Mouse (Mus musculus) intestine, embryonic 14.5 days (tissue): ENCODE measurements around the gene Pla2g10. TPM values are rescaled to one million over a fixed set of nuclear protein-coding genes. Genes with fewer than 3 reads are reported as not detected.
A peak's percentile ranks its signal among the peaks of the same experiment; 100 is the strongest.

Experiments used
- ATAC-seq: fragments of 200-750 bp; cut with Nextera tagmentation; replicated peaks from 2 replicates; pipeline ENCODE4 v1.8.0; 2017; ENCODE audit warnings: low read depth, moderate number of reproducible peaks, moderate TSS enrichment, moderate library complexity; ENCODE audit not compliant: low FRiP score, low TSS enrichment
- DNase-seq: peaks from one replicate; pipeline ENCODE4 v3.0.0-alpha.2; 2018; ENCODE audit warnings: low spot score
- H3K27ac ChIP-seq: fragments of 300-500 bp; sonication (generic); 2 replicates; pipeline ENCODE4 v1.5.1; 2014; ENCODE audit warnings: low read depth, mild to moderate bottlenecking, control low read depth
- H3K27me3 ChIP-seq: fragments of 300-500 bp; sonication (generic); replicated peaks from 2 replicates; pipeline ENCODE4 v1.6.1; 2014; ENCODE audit warnings: low read length, control low read depth; ENCODE audit not compliant: control insufficient read depth, insufficient read depth
- H3K36me3 ChIP-seq: fragments of 300-500 bp; sonication (generic); 2 replicates; pipeline ENCODE4 v1.6.1; 2014; ENCODE audit warnings: low read length, control low read depth; ENCODE audit not compliant: control insufficient read depth, insufficient read depth
- H3K4me1 ChIP-seq: fragments of 300-500 bp; sonication (generic); replicated peaks from 2 replicates; pipeline ENCODE4 v1.6.1; 2014; ENCODE audit warnings: low read length, control low read depth, mixed read lengths; ENCODE audit not compliant: control insufficient read depth, insufficient read depth
- H3K4me2 ChIP-seq: fragments of 300-500 bp; sonication (generic); 2 replicates; pipeline ENCODE4 v1.6.1; 2014; ENCODE audit warnings: low read length
- H3K4me3 ChIP-seq: fragments of 300-500 bp; sonication (generic); 2 replicates; pipeline ENCODE4 v1.5.1; 2014; ENCODE audit warnings: low read depth, low read length, control low read depth, mixed read lengths
- H3K9ac ChIP-seq: fragments of 300-500 bp; sonication (generic); 2 replicates; pipeline ENCODE4 v1.6.1; 2014; ENCODE audit warnings: mild to moderate bottlenecking, low read length
- H3K9me3 ChIP-seq: fragments of 300-500 bp; sonication (generic); 2 replicates; pipeline ENCODE4 v1.6.1; 2016; ENCODE audit warnings: low read length, control low read depth; ENCODE audit not compliant: control insufficient read depth
- WGBS: fragments of 180-500 bp; shearing (Covaris S2); extraction: QIAGEN DNeasy Blood & Tissue Kit; methylation state at CpG from one replicate; pipeline ENCODE4 v1.1.7; 2014; 5-methylcytosine and 5-hydroxymethylcytosine counted together
- polyA plus RNA-seq: library from polyadenylated mRNA; unstranded; fragments of >200 nt; fragmentation: Nextera tagmentation; extraction: Ambion mirVana; gene quantifications from 2 replicates; pipeline ENCODE4 v1.2.1, GENCODE M21; 2014

The Pla2g10 gene
- polyA plus RNA-seq, 1 experiment from 2014 or later = 0.31 TPM

DNA sequence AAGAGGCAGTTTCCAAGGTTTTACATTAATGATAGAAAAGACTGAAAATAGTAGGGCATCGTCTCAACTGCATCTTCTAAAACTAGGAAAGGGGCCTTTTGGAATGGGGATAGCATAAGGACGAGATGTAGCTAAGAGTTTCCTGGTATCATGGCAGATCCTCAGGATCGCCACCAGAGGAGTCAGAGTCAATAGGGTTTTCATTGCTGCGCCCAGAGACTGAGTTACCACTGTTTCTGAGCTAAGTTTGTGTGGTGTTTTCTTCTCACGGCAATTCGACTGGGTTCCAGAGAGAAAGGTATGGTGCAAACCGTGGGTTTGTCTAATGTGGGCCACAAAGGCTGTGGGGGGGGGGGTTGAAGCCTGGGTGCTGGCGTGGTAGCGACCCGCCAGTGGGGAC lies 26.1 kb downstream of the Pla2g10 start:
- Histone ChIP-seq H3K36me3 (peaks cover 31% of the 10 kb centered on the region), H3K9ac (no peak overlapping the region)
- WGBS = 96% methylated on average over 10 of the region's 10 CpGs

DNA sequence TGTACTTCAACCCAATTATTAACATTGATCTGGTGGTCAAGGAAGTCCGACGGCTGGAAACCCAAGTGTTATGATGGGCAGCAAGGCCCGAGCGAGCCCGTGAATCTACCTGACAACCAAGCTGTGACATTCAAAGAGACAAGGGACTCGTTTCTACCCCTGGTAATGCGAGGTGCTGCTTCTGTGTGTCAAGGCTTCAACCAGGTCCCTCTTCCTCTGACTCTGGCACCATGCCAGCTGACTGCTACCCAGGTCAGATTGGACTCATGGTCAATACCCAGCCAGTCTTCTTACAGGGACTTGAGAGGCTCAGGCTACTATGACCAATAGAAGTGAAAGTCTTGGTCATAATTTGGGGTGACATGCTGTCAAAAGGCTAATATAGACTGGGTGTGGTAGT lies 28.6 kb downstream of the Pla2g10 start:
- Histone ChIP-seq H3K27me3 (no peaks in the 10 kb centered on the region), H3K36me3 (peaks cover 56% of the 10 kb centered on the region), H3K4me1 (no peaks in the 10 kb centered on the region), H3K9me3 (no peaks in the 10 kb centered on the region), H3K27ac (no peak overlapping the region), H3K9ac (no peak overlapping the region), H3K4me3 (no peak overlapping the region), H3K4me2 (no peak overlapping the region)
- WGBS = 93% methylated on average over 7 of the region's 7 CpGs
- ATAC-seq (no peak), DNase-seq (no peak)

More for the DNA sequence above, 26.1 kb downstream of the Pla2g10 start:
- DNase-seq (no peak), ATAC-seq (no peak)
- Histone ChIP-seq H3K27me3 (no peaks in the 10 kb centered on the region), H3K27ac (no peak overlapping the region), H3K9me3 (no peaks in the 10 kb centered on the region), H3K4me1 (no peaks in the 10 kb centered on the region), H3K4me2 (no peak overlapping the region), H3K4me3 (no peak overlapping the region)

DNA sequence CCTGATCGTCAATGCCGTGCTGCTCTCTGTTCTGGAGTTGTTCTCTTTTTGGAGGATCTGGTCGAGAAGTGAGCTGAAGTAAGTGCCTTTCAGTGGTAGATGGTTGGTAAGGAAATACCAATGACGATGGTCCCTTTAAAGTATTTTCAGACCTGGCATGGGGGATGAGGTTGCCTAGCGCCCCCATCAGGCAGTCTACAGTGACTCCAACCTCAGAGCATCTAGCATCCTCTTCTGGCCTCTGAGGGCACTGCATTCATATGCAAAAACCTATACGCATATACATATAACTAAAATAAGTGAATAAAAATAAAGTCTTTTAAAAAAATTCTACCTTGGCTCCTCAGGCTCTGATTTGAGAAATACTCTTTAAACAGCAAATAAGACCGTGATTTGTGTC lies 31.8 kb downstream of the Pla2g10 start:
- no peaks in the 10 kb centered on the region for H3K9me3 ChIP-seq
- no peak overlapping the region for H3K9ac ChIP-seq
- DNase-seq = no peak
- peaks cover 78% of the 10 kb centered on the region for H3K36me3 ChIP-seq
- no peaks in the 10 kb centered on the region for H3K27me3 ChIP-seq
- no peak overlapping the region for H3K27ac ChIP-seq
- H3K4me1 ChIP-seq = no peaks in the 10 kb centered on the region
- no peak for ATAC-seq
- no peak overlapping the region for H3K4me3 ChIP-seq
- WGBS = 91% methylated on average over 7 of the region's 7 CpGs
- no peak overlapping the region for H3K4me2 ChIP-seq

DNA sequence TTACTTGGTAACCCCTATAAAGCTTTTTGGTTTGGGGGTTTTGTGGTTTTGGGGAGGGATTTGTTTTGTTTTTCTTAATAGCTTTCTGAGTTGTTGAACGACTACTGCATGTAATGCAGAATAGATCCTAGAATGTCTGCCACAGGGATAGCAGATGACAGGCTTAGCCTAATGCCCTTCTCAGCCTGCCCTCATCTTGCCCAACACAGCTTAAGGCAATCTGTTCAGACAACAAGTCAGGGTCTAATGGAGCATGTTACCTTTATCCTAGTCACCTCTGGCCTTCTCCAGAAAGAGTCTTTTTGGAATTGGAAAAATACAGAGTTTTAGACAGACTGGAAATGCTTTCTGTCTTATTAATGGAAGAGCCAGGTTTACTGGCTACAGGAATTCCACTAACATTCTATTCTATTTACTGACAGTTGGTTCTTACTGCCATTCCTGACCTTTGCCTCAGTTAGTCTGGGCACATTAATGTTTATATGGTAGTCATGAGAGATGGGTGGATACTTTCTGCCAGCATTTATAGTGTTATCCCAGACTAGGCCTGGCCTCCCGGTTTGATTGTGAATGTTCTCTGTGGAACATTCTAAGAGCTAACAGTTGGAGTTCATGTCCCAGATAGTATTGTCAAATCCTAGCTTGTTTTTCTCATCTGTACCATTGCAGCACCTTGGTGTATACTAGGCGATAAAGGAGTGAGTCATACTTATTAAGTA lies 52.0 kb downstream of the Pla2g10 start:
- 83% methylated on average over 3 of the region's 3 CpGs for WGBS
- H3K27me3 ChIP-seq = no peaks in the 10 kb centered on the region
- H3K4me2 ChIP-seq = no peak overlapping the region
- no peak overlapping the region for H3K9ac ChIP-seq
- no peaks in the 10 kb centered on the region for H3K4me1 ChIP-seq
- H3K27ac ChIP-seq = no peak overlapping the region
- DNase-seq (no peak), ATAC-seq (no peak)
- peaks cover 31% of the 10 kb centered on the region for H3K36me3 ChIP-seq
- no peaks in the 10 kb centered on the region for H3K9me3 ChIP-seq
- H3K4me3 ChIP-seq = no peak overlapping the region

DNA sequence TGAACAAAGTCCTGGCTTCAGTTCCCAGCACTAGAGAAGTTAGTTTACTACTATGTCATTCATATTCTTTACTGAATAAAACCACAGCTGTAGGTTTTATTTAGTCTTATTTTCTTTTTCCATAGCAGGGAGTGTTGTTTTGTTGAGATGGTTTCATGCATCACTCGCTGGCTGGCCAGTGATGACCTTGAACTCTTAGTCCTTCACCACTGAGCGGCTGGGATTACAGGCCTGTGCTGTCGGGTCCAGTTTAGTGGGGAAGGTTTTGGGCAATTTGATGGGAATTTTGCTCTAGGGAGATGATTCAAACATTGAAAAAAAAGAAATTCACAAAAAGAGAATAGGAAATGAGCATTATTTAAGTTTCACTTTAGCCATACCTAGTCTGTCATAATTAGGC lies 56.3 kb downstream of the Pla2g10 start:
- Histone ChIP-seq H3K4me2 (no peak overlapping the region), H3K36me3 (peaks cover 26% of the 10 kb centered on the region), H3K27ac (no peak overlapping the region), H3K4me3 (no peak overlapping the region), H3K9ac (no peak overlapping the region), H3K9me3 (no peaks in the 10 kb centered on the region), H3K4me1 (peaks cover 6% of the 10 kb centered on the region; the same call in 1 of the 2 replicates), H3K27me3 (no peaks in the 10 kb centered on the region)
- DNase-seq (no peak), ATAC-seq (no peak)
- 89% methylated on average over 3 of the region's 3 CpGs for WGBS

DNA sequence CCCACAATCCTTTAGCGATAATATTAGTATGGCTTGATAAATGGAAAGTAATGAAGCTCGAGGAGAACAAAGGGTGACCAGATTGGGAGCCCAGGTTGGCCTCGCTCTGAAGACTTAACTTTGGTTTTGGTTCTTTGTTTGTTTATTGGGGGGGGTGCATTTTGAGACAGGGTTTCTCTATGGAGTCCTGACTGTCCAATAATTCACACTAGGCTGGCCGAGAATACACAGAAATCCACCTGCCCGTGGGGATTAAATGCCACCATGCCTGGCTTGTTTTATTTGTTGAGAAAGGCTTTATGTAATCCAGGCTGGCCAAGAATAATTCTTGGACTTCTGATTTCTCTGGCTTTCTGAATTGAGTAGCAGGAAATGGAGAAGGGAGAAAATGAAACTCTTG lies 57.7 kb downstream of the Pla2g10 start:
- Histone ChIP-seq H3K36me3 (peaks cover 23% of the 10 kb centered on the region), H3K9me3 (no peaks in the 10 kb centered on the region), H3K27ac (no peak overlapping the region), H3K9ac (no peak overlapping the region), H3K4me3 (peak overlapping the region; percentile 93), H3K4me1 (peaks cover 6% of the 10 kb centered on the region; the same call in 1 of the 2 replicates), H3K4me2 (peak overlapping the region; percentile 77), H3K27me3 (no peaks in the 10 kb centered on the region)
- WGBS = 79% methylated on average over 5 of the region's 5 CpGs
- DNase-seq (no peak), ATAC-seq (no peak)

DNA sequence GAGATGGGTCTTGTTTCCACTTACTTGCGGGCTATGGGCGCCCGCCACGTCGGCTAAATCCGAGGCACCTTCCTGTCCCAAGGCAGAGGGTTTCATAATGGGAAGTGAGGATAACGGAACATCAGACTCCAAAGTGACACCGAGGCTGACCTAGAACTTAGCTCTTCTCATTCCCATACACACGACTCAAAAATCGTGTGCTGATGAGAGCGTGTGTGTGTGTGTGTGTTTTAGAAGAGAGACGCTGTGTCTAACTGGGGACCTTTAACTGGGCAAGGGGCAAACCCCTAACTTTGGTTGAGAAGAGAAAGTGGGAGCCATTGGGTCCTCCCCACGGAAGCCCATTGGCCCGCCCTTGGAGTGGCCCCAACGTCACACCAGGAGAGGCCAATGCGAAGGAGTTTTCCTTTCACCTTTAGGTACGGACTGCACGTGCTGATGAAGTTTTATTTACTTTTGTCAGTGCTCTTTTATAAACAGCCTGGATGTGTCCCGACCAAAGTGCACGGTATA lies 58.3 kb downstream of the Pla2g10 start:
- Histone ChIP-seq H3K27me3 (no peaks in the 10 kb centered on the region), H3K4me2 (peak overlapping the region; percentile 77), H3K9me3 (no peaks in the 10 kb centered on the region), H3K36me3 (peaks cover 16% of the 10 kb centered on the region), H3K4me1 (peaks cover 7% of the 10 kb centered on the region; the same call in 1 of the 2 replicates), H3K27ac (peak overlapping the region; percentile 87), H3K9ac (peak overlapping the region; percentile 91), H3K4me3 (peak overlapping the region; percentile 93)
- peak; percentile 79 for DNase-seq
- peak; percentile 67 for ATAC-seq
- under 1% methylated on average over 20 of the region's 20 CpGs for WGBS

DNA sequence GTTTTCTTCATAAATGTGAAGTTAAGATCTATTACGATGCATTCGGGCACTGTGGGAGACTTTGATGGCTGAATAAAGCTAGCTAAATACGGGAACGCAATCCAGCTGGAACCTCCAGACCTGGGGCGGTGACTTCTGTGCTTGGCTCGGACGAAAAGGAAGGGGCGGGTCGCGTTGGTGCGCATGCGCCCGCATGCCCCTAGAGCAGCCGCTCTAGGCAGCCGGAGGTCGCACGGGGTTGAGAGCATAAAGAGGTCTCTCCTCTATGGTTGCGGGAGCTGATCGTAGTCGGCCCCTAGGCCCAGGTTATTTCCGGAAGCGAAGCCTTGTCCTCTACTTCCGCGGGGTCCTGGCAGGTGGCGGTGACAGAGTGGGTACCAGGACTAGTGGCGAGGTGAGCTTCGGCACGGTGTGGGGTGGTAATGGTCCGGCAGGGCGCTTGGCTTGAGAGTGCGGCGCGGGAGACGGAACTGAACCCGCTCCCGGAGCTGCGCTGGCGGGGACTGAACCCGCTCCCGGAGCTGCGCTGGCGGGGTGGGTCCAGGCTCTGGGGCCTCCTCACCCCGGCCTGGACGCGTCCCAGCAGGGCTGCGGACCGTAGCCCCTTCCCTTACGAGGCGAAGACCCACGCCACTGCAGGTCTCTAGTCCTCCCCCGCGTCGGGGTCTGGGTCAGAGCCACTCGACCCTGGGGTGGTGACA lies 58.9 kb downstream of the Pla2g10 start, which contains the start of the genes Bfar and 3110001I22Rik:
TSS of gene Bfar (plus strand) at position 174 of the 701 bp plus-strand sequence.
TSS of gene 3110001I22Rik (plus strand) at position 245 of the 701 bp plus-strand sequence.
- DNase-seq (peak; percentile 88), ATAC-seq (peak; percentile 88)
- peak within 1 kb of the TSS; percentile 91 for H3K9ac ChIP-seq
- peak within 1 kb of the TSS; percentile 93 for H3K4me3 ChIP-seq
- H3K36me3 ChIP-seq = peaks cover 10% of the 10 kb centered on the region
- WGBS = under 1% methylated on average over 54 of the region's 54 CpGs
- H3K27ac ChIP-seq = peak within 1 kb of the TSS; percentile 87
- peak within 1 kb of the TSS; percentile 77 for H3K4me2 ChIP-seq
- H3K9me3 ChIP-seq = no peaks in the 10 kb centered on the region
- no peaks in the 10 kb centered on the region for H3K27me3 ChIP-seq
- peaks cover 13% of the 10 kb centered on the region for H3K4me1 ChIP-seq
